26 mouse cellular contexts compared by ENCODE assay signal in the genomic region with DNA sequence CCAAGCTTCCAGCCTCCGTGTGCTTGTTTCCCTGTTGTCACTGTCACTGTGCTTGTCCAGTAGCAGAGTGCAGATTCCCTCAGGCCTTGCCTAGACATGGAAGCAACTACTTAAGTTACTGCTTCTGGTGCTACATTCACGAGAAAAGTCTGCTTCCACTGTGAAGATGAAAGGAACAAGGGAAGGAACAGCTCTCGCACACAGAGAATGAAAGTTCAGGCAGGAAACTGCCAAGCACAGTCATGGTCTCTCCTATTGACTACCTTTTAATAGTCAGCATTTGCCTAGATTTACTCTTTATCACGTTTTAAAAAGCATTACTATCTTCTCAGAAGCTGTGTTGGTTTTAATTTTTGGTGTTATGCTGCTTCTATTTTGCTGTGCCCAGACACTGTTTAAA.
A peak's percentile ranks its signal among the peaks of the same experiment; 100 is the strongest.
DNase-seq lines count a peak whose midpoint lies in the region; ATAC-seq lines count a peak whose summit lies in the region.
"Had no signal": no experiment of that assay in that cellular context is flagged by ENCODE, and none has a peak within 500 bp of the region (broad histone marks: within the 10 kb centered on the region; RNA-seq: fewer than 3 reads in every experiment).

No protein-coding gene starts in this region.

- H3K4me1 ChIP-seq in forebrain, embryonic 11.5 days (replicated peaks; ENCODE audit: control insufficient read depth, insufficient read depth, low read length) = peaks cover 7% of the 10 kb centered on the region
- H3K4me1 ChIP-seq in forebrain, embryonic 14.5 days (ENCODE audit: control insufficient read depth, insufficient read depth, low read length) = peaks cover 19% of the 10 kb centered on the region
- peaks cover 69% of the 10 kb centered on the region for H3K4me1 ChIP-seq in liver, embryonic 13.5 days (replicated peaks)
- H3K4me1 ChIP-seq in liver, embryonic 11.5 days (replicated peaks; ENCODE audit: control insufficient read depth, insufficient read depth, low read length) = peaks cover 16% of the 10 kb centered on the region
- H3K4me1 ChIP-seq: heart, embryonic 13.5 days had no signal

- no peaks in the 10 kb centered on the region for H3K9me3 ChIP-seq in forebrain, embryonic 11.5 days (ENCODE audit: control insufficient read depth, low read length)
- no peaks in the 10 kb centered on the region for H3K9me3 ChIP-seq in forebrain, embryonic 14.5 days (replicated peaks; ENCODE audit: control insufficient read depth, low read length)
- H3K9me3 ChIP-seq in liver, embryonic 13.5 days (replicated peaks) = no peaks in the 10 kb centered on the region
- no peaks in the 10 kb centered on the region for H3K9me3 ChIP-seq in liver, embryonic 11.5 days (ENCODE audit: control insufficient read depth, low read length)
- H3K9me3 ChIP-seq: heart, embryonic 13.5 days; hindbrain, embryonic 10.5 days; hindbrain, embryonic 15.5 days; limb, embryonic 12.5 days; megakaryocyte, embryonic 14.5 days; neural tube, embryonic 12.5 days had no signal

- H3K27me3 ChIP-seq in forebrain, embryonic 11.5 days (ENCODE audit: control insufficient read depth, insufficient read depth, low read length) = no peaks in the 10 kb centered on the region
- H3K27me3 ChIP-seq in forebrain, embryonic 14.5 days (replicated peaks; ENCODE audit: control insufficient read depth, insufficient read depth, low read length) = no peaks in the 10 kb centered on the region
- no peaks in the 10 kb centered on the region for H3K27me3 ChIP-seq in liver, embryonic 13.5 days
- no peaks in the 10 kb centered on the region for H3K27me3 ChIP-seq in liver, embryonic 11.5 days (replicated peaks; ENCODE audit: control insufficient read depth, insufficient read depth, low read length)
- H3K27me3 ChIP-seq: heart, embryonic 13.5 days; hindbrain, embryonic 15.5 days; limb, embryonic 12.5 days; megakaryocyte, embryonic 14.5 days; neural tube, embryonic 12.5 days; Patski had no signal

- no peak for DNase-seq in forebrain, embryonic 11.5 days (ENCODE audit: low spot score)
- no peak for DNase-seq in forebrain, embryonic 14.5 days (ENCODE audit: low spot score)
- no peak for DNase-seq in liver, embryonic 13.5 days
- DNase-seq in liver, embryonic 11.5 days (ENCODE audit: low spot score) = no peak
- DNase-seq in thymus, postnatal 0 days (ENCODE audit: low spot score) = peak; percentile 23
- no peak for DNase-seq in thymus, postnatal 36 days
- DNase-seq in cerebellum, postnatal 10 days = no peak
- DNase-seq: adrenal gland, postnatal 10 days; cerebellum, adult 11-12 months; cerebellum, adult 9-11 months; heart, postnatal 10 days; kidney, adult 11 months; kidney, postnatal 25 days; lung, adult 2 months; lung, postnatal 4 days; spleen, adult 18-20 months; thymus, postnatal 25 days had no signal

- H3K9ac ChIP-seq in forebrain, embryonic 11.5 days (ENCODE audit: low read length) = no peak overlapping the region
- no peak overlapping the region for H3K9ac ChIP-seq in forebrain, embryonic 14.5 days (ENCODE audit: low read length)
- H3K9ac ChIP-seq in liver, embryonic 13.5 days = no peak overlapping the region
- H3K9ac ChIP-seq in liver, embryonic 11.5 days (ENCODE audit: low read depth, low read length) = no peak overlapping the region
- H3K9ac ChIP-seq: heart, embryonic 13.5 days; hindbrain, embryonic 15.5 days; limb, embryonic 12.5 days; neural tube, embryonic 12.5 days had no signal

- H3K4me3 ChIP-seq in forebrain, embryonic 11.5 days (ENCODE audit: low read depth, low read length) = no peak overlapping the region
- no peak overlapping the region for H3K4me3 ChIP-seq in forebrain, embryonic 14.5 days (ENCODE audit: low read depth, low read length)
- H3K4me3 ChIP-seq in liver, embryonic 13.5 days (replicated peaks) = no peak overlapping the region
- no peak overlapping the region for H3K4me3 ChIP-seq in liver, embryonic 11.5 days (ENCODE audit: low read depth, low read length)
- H3K4me3 ChIP-seq: heart, embryonic 13.5 days; hindbrain, embryonic 10.5 days; hindbrain, embryonic 15.5 days; limb, embryonic 12.5 days; megakaryocyte, embryonic 14.5 days; myocyte; neural tube, embryonic 12.5 days had no signal

- no peaks in the 10 kb centered on the region for H3K36me3 ChIP-seq in forebrain, embryonic 11.5 days (ENCODE audit: control insufficient read depth, insufficient read depth, low read length)
- H3K36me3 ChIP-seq in forebrain, embryonic 14.5 days (ENCODE audit: control insufficient read depth, insufficient read depth, low read length) = no peaks in the 10 kb centered on the region
- H3K36me3 ChIP-seq in liver, embryonic 13.5 days = peaks cover 4% of the 10 kb centered on the region; the same call in 1 of the 2 replicates
- no peaks in the 10 kb centered on the region for H3K36me3 ChIP-seq in liver, embryonic 11.5 days (ENCODE audit: control insufficient read depth, insufficient read depth, low read length)
- H3K36me3 ChIP-seq: heart, embryonic 13.5 days; hindbrain, embryonic 10.5 days; hindbrain, embryonic 15.5 days; limb, embryonic 12.5 days; neural tube, embryonic 12.5 days had no signal

- peak overlapping the region; percentile 50; the same call in 1 of the 2 replicates for H3K27ac ChIP-seq in forebrain, embryonic 11.5 days (ENCODE audit: low read depth, low read length)
- no peak overlapping the region; the same call in 1 of the 2 replicates for H3K27ac ChIP-seq in forebrain, embryonic 14.5 days (ENCODE audit: low read depth, low read length)
- 0 out of 2 replicates have a peak overlapping the region, but pooled peaks have one; percentile 10 for H3K27ac ChIP-seq in liver, embryonic 13.5 days
- H3K27ac ChIP-seq in liver, embryonic 11.5 days (ENCODE audit: low read depth, low read length) = no peak overlapping the region
- H3K27ac ChIP-seq: heart, embryonic 13.5 days; hindbrain, embryonic 10.5 days; hindbrain, embryonic 15.5 days; limb, embryonic 12.5 days; neural tube, embryonic 12.5 days had no signal

- ATAC-seq in forebrain, embryonic 11.5 days (replicated peaks; ENCODE audit: low FRiP score) = no peak
- ATAC-seq in forebrain, embryonic 14.5 days = no peak
- ATAC-seq in liver, embryonic 13.5 days (ENCODE audit: low read depth) = no peak
- ATAC-seq in liver, embryonic 11.5 days (replicated peaks; ENCODE audit: low FRiP score) = no peak
- ATAC-seq: inflammation-experienced regulatory T-cells, adult 6 months; Patski had no signal

- 19% methylated on average over 4 of the region's 4 CpGs for WGBS in forebrain, embryonic 11.5 days
- 30% methylated on average over 4 of the region's 4 CpGs for WGBS in forebrain, embryonic 14.5 days
- WGBS in liver, embryonic 13.5 days (ENCODE audit: insufficient replicate concordance) = 65% methylated on average over 4 of the region's 4 CpGs
- 65% methylated on average over 4 of the region's 4 CpGs for whole genome bisulfite sequencing in liver, embryonic 11.5 days

- H3K4me2 ChIP-seq in forebrain, embryonic 11.5 days (ENCODE audit: low read depth, low read length, severe bottlenecking) = no peak overlapping the region
- no peak overlapping the region for H3K4me2 ChIP-seq in forebrain, embryonic 14.5 days (ENCODE audit: low read length)
- no peak overlapping the region for H3K4me2 ChIP-seq in liver, embryonic 13.5 days
- no peak overlapping the region for H3K4me2 ChIP-seq in liver, embryonic 11.5 days
- H3K4me2 ChIP-seq: heart, embryonic 13.5 days; hindbrain, embryonic 15.5 days; limb, embryonic 12.5 days; neural tube, embryonic 12.5 days had no signal

Comparison
In these comparisons a context has a peak if more than half of its experiments do, and no peak if none do; other contexts are left out.
1. H3K27ac ChIP-seq: peak in forebrain, embryonic 11.5 days (single experiment) and liver, embryonic 13.5 days (single experiment); none in forebrain, embryonic 14.5 days (single experiment) and liver, embryonic 11.5 days (single experiment).